Mouse (Mus musculus): Measurements from ENCODE around the gene Rsph14.

DNA sequence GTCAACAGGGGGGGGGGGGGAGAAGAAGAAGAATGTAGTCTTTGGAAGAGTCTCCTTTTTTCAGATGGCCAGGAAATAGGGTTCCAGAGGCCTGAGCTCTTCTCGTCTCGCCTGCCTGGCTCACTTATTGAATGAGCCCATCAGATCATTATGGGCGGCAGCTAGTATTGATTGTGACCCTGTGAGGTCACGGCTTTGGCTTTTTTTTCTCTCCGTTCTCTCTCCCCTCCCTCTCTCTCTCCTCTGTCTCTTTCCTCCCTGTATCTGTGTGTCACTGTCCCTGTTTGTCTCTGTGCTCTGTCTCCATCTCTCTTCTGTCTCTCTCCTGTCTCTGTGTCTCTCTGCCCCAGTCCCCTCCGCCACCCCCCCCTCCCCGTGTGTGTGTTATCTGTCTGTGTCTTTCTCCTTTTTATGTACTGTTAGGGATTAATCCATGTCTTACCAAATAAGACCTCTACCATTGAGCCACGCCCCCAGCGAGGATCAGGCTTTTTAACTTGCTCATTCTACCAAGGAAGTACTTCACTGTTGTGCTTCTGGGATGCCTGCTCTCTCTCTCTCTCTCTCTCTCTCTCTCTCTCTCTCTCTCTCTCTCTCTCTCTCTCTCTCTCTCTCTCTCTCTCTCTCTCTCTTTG lies 26.5 kb upstream of the Rsph14 start:
- no peak for TF ChIP-seq CTCF (IDR thresholded peaks at IDR 0.05; ENCODE audit: control insufficient read depth, insufficient read depth, insufficient read length)
- no peak for TF ChIP-seq MAX (IDR thresholded peaks at IDR 0.05)
- TF ChIP-seq CEBPB (IDR thresholded peaks at IDR 0.05; ENCODE audit: low read depth): no peak

All from C2C12 (cell line).